Mouse (Mus musculus) testis, adult 2 months (tissue): ENCODE data around the gene Ihh.

Source experiments
- CTCF ChIP-seq: fragments of 200-500 bp; IDR thresholded peaks from 2 replicates; pipeline ENCODE4 v1.5.1; 2012; ENCODE audit warnings: low read depth, mild to moderate bottlenecking, inconsistent platforms, low read length, moderate library complexity; ENCODE audit not compliant: control insufficient read depth, insufficient read depth, insufficient replicate concordance
- POLR2A ChIP-seq: fragments of 200-500 bp; IDR thresholded peaks from 2 replicates; pipeline ENCODE4 v1.6.1; 2012; ENCODE audit warnings: low read depth, mild to moderate bottlenecking, inconsistent platforms, low read length, moderate library complexity; ENCODE audit not compliant: control insufficient read depth

DNA sequence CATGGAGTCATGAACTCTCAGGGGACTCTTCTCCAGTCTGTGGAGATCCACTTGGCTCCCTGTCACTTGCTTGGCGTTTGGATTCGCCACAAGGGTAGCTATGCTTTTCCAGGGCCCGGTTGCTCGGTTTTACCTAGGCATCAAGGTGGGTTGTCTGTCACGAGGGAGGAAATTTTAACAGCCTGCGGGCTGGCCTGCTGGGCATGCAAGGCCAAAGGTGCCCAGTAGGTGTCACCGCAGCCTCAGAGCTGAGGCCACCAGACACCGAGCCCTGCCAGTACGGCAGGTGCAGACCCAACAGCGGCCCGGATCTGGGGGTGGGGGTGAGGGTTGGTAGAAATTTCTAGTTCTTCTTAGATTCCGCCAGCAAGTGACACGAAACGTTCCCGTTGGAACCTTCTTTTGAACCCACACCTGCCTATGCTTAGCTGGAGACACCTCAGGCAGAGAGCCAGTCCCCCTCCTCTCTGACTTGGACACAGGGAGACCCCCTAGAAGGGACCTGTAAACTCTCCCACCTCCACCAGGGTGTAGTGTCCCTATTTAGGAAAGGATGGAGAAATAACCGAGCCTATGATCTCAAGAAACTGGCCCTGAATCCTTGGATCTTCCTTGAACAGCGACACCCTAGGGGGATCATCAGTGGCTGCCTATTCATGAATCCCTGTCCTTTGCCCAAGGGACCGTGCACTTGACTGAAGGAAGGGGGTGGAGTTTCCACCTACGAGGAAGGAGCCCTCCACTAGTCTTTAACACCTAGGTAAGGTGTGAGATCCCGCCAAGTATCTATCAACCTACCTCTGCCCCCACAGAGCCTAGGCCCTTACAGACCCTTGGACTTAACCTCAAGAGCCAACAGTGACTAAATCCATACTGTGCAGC is 2.4 kb downstream of the Ihh start:
- peak; percentile 74; the same call in 1 of the 2 replicates for TF ChIP-seq CTCF
- TF ChIP-seq POLR2A = no peak
